ENCODE assay signal across 8 mouse cellular contexts in the genomic region with DNA sequence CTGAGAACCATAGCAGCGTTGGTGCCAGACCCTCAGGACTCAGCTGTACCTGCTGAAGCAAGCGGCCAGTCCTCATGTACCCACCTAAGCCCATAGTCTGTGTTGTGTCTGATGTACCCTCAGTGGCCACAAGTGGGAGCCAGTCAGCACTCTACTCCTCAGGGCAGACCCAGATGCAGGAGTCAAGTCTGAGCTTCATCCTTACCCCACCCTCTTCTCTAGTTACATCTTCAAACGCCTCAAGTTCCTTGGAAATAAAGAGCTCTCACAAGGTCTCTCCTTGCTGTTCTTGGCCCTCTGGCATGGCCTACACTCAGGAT. TPM values are rescaled to one million over a fixed set of nuclear protein-coding genes. Genes with fewer than 3 reads are reported as not detected.
DNase-seq lines count a peak whose midpoint lies in the region; ATAC-seq and TF ChIP-seq lines count a peak whose summit lies in the region.

No protein-coding gene starts in this region.

- peak; percentile 70 to 83 for DNase-seq in CD8-positive naive resting alpha-beta T cell, adult 2 months (ENCODE audit: low read depth in 2 of 2, low spot score in 2 of 2)
- DNase-seq in adrenal gland, postnatal 25 days: peak; percentile 65
- DNase-seq in heart, postnatal 10 days: peak; percentile 69 to 85
- DNase-seq in kidney, postnatal 36 days: peak; percentile 75 to 87
- peak; percentile 63 for DNase-seq in lung, adult 2 months
- DNase-seq in thymus, postnatal 36 days: peak; percentile 84

- no peaks in the 10 kb centered on the region for H3K9me3 ChIP-seq in embryonic facial prominence, embryonic 15.5 days (replicated peaks)

- H3K27me3 ChIP-seq in embryonic facial prominence, embryonic 15.5 days: no peaks in the 10 kb centered on the region

- TF ChIP-seq POLR2A in lung, adult 2 months (IDR thresholded peaks at IDR 0.05; ENCODE audit: borderline replicate concordance, extremely low read depth, low read depth, low read length): no peak
- TF ChIP-seq POLR2A in olfactory bulb, adult 2 months (IDR thresholded peaks at IDR 0.05; ENCODE audit: insufficient read depth, low read depth, low read length): no peak

- H3K36me3 ChIP-seq in embryonic facial prominence, embryonic 15.5 days: peaks cover 72% of the 10 kb centered on the region

- 49% methylated on average over 3 of the region's 3 CpGs for WGBS in embryonic facial prominence, embryonic 15.5 days
- WGBS in lung, adult 2 months: 38% methylated on average over 3 of the region's 3 CpGs
- 53% methylated on average over 3 of the region's 3 CpGs for WGBS in olfactory bulb, adult 2 months

- TF ChIP-seq CTCF in lung, adult 2 months (IDR thresholded peaks at IDR 0.05; ENCODE audit: insufficient read depth, low read length): peak; percentile 91
- TF ChIP-seq CTCF in olfactory bulb, adult 2 months (IDR thresholded peaks at IDR 0.05; ENCODE audit: insufficient read depth, low read depth, low read length): peak; percentile 28; the same call in 1 of the 2 replicates

- H3K4me1 ChIP-seq in embryonic facial prominence, embryonic 15.5 days: no peaks in the 10 kb centered on the region; the same call in 1 of the 2 replicates
- no peaks in the 10 kb centered on the region for H3K4me1 ChIP-seq in lung, adult 2 months (ENCODE audit: control insufficient read depth, insufficient read depth, low read length)
- no peaks in the 10 kb centered on the region; the same call in 1 of the 2 replicates for H3K4me1 ChIP-seq in olfactory bulb, adult 2 months (ENCODE audit: control insufficient read depth, insufficient read depth, low read length)

- no peak overlapping the region for H3K9ac ChIP-seq in embryonic facial prominence, embryonic 15.5 days

- H3K27ac ChIP-seq in embryonic facial prominence, embryonic 15.5 days (replicated peaks): no peak overlapping the region
- H3K27ac ChIP-seq in olfactory bulb, adult 2 months (ENCODE audit: insufficient read depth, low read depth, low read length): no peak overlapping the region

- H3K4me3 ChIP-seq in embryonic facial prominence, embryonic 15.5 days (replicated peaks): no peak overlapping the region
- no peak overlapping the region for H3K4me3 ChIP-seq in lung, adult 2 months (replicated peaks; ENCODE audit: extremely low read depth, low read depth, low read length)
- H3K4me3 ChIP-seq in olfactory bulb, adult 2 months (ENCODE audit: insufficient read depth, low read depth, low read length): no peak overlapping the region

- ATAC-seq in embryonic facial prominence, embryonic 15.5 days (ENCODE audit: insufficient number of reproducible peaks, low FRiP score, low TSS enrichment, low read depth): 0 out of 2 replicates have a peak, but pooled peaks have one; percentile 46

- intact Hi-C loops in heart, postnatal 10 days (cut with DNase I): loop anchor here (2.0 to 5.0 kb wide), 2 partner anchors 35 to 56 kb away; a partner anchor contains a TSS

- H3K4me2 ChIP-seq in embryonic facial prominence, embryonic 15.5 days (replicated peaks): no peak overlapping the region

RNA-seq across cellular contexts. Expression of a gene that starts 9.2 kb away (rescaled TPM):
- 81.8 and 82.8 TPM in 2 replicates for total RNA-seq in adrenal gland, postnatal 25 days (2021)
- 171 and 186 TPM in 2 replicates for polyA plus RNA-seq in embryonic facial prominence, embryonic 15.5 days (2015; fragmentation: Nextera tagmentation; extraction: Ambion mirVana)
- total RNA-seq in heart, postnatal 10 days (2021): 10 to 100 TPM; 64.2 to 66.4 TPM
- 29.6 and 42.9 TPM in 2 replicates for polyA plus RNA-seq in lung, adult 2 months (2012; rRNA removed)
- not detected in 2 replicates for polyA plus RNA-seq in olfactory bulb, adult 2 months (2012; ENCODE audit: insufficient read depth, insufficient read length, low replicate concordance, missing spikeins)

RNA-seq across cellular contexts. Expression of a gene that starts 9.4 kb away (rescaled TPM):
- 302 and 348 TPM in 2 replicates for total RNA-seq in adrenal gland, postnatal 25 days (2021)
- 301 and 317 TPM in 2 replicates for polyA plus RNA-seq in embryonic facial prominence, embryonic 15.5 days (2015; fragmentation: Nextera tagmentation; extraction: Ambion mirVana)
- total RNA-seq in heart, postnatal 10 days (2021): 100 to 1,000 TPM; 394 to 399 TPM
- polyA plus RNA-seq in lung, adult 2 months (2012; rRNA removed): 64.7 and 74.4 TPM in 2 replicates
- not detected in 2 replicates for polyA plus RNA-seq in olfactory bulb, adult 2 months (2012; ENCODE audit: insufficient read depth, insufficient read length, low replicate concordance, missing spikeins)

RNA-seq across cellular contexts. Expression of a gene that starts 35.8 kb away (rescaled TPM):
- total RNA-seq in adrenal gland, postnatal 25 days (2021): 4.6 and 9.1 TPM in 2 replicates
- 19.9 and 20.2 TPM in 2 replicates for polyA plus RNA-seq in embryonic facial prominence, embryonic 15.5 days (2015; fragmentation: Nextera tagmentation; extraction: Ambion mirVana)
- 1 to 10 TPM; 5.0 to 6.0 TPM for total RNA-seq in heart, postnatal 10 days (2021)
- 38.9 and 48.7 TPM in 2 replicates for polyA plus RNA-seq in lung, adult 2 months (2012; rRNA removed)
- polyA plus RNA-seq in olfactory bulb, adult 2 months (2012; ENCODE audit: insufficient read depth, insufficient read length, low replicate concordance, missing spikeins): not detected in 2 replicates

RNA-seq across cellular contexts. Expression of a gene that starts 38.4 kb away (rescaled TPM):
- total RNA-seq in adrenal gland, postnatal 25 days (2021): 357 and 392 TPM in 2 replicates
- 416 TPM in 2 replicates for polyA plus RNA-seq in embryonic facial prominence, embryonic 15.5 days (2015; fragmentation: Nextera tagmentation; extraction: Ambion mirVana)
- 100 to 1,000 TPM; 322 to 335 TPM for total RNA-seq in heart, postnatal 10 days (2021)
- 222 and 226 TPM in 2 replicates for polyA plus RNA-seq in lung, adult 2 months (2012; rRNA removed)
- polyA plus RNA-seq in olfactory bulb, adult 2 months (2012; ENCODE audit: insufficient read depth, insufficient read length, low replicate concordance, missing spikeins): 1,072 TPM in 1 of 2 replicates, not detected in the other

RNA-seq across cellular contexts. Expression of a gene that starts 39.9 kb away (rescaled TPM):
- 91.9 and 110 TPM in 2 replicates for total RNA-seq in adrenal gland, postnatal 25 days (2021)
- 56.0 and 56.1 TPM in 2 replicates for polyA plus RNA-seq in embryonic facial prominence, embryonic 15.5 days (2015; fragmentation: Nextera tagmentation; extraction: Ambion mirVana)
- total RNA-seq in heart, postnatal 10 days (2021): 10 to 100 TPM; 56.5 to 68.8 TPM
- 83.3 and 112 TPM in 2 replicates for polyA plus RNA-seq in lung, adult 2 months (2012; rRNA removed)
- polyA plus RNA-seq in olfactory bulb, adult 2 months (2012; ENCODE audit: insufficient read depth, insufficient read length, low replicate concordance, missing spikeins): not detected in 2 replicates
